Mouse (Mus musculus) adrenal gland, postnatal 36 days (tissue): ENCODE measurements at regions not wholly inside any gene's neighbourhood (a gene's known extent, or its start where the extent isn't known, plus 50 kb on each side); places are given as distances from the start of the nearest gene placed in this dataset.

Experiments used
- DNase-seq, 2 experiments: peaks; one replicate each; pipeline ENCODE4 v3.0.0; 2021; ENCODE audit warnings: mixed read lengths in 1 of 2

GRCm38 (mm10) chr1:89207306-89207705 lies 137.1 kb downstream of the Sh3bp4 start:
- no peak for DNase-seq

DNA sequence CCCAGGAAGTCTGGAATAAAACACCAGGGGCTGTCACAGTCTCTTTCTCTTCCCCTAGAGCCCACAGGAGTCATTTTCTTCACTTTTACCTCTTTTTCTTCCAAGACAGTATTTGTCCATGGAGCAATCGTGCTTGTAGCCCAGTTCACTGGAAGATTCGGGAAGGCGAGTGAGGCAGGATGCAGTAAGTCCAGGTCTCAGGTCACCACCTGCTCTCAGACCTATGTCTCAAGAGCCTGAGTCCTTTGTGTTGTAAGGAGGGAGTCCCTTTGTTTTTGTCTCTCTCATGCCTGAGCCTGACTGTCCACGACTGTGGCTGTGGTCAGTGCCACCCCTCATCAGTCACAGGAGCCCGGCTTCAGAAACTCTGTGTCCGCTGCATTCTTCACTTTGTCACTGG lies 140.9 kb downstream of the Sh3bp4 start:
- no peak for DNase-seq

GRCm38 (mm10) chr1:89228426-89228825 lies 158.2 kb downstream of the Sh3bp4 start:
- peak; percentile 40 to 52 for DNase-seq

DNA sequence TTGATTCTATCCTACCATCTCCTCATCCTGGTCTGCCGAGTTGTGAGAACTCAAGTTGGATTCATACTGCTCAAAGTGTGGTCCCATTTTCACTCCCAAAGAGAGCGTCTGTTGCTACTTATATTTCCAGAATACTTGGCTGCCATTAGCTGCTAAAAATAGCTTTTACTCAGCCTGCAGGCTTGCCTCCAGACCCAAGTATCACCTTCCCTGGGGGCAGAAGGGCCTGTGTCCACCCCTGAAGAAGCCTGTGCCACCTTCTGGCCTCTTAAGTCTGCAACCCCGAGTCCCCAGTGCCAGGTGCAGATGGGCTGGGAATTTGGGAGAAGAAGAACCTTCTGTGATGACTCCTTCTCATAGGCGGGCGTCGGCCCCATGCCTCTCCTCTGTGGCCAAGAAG lies 161.5 kb downstream of the Sh3bp4 start:
- DNase-seq: no peak

DNA sequence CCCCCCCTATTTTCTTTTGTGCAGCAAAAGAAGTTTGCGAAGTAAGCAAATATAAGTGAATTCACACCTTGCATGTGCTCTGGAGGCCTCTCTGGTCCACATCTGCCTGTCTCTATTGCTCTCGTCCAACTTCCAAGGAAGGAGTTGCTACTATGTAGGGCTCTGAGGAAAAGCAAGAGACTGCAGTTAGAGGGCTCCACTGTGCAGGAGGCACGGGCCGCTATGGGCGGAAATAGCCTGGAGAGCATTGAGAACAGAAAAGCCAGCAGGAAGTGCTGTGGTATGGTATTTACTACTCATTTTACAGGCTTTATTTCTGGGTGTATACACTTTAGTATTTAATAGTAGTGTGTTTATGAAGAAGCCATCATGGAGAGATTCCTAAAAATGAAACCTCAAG lies 162.2 kb downstream of the Sh3bp4 start:
- DNase-seq: no peak

- DNase-seq: peak in 1 of 2 experiments; percentile 3
Observed at GRCm38 (mm10) chr1:89234895-89235294, 164.7 kb downstream of the Sh3bp4 start.

DNA sequence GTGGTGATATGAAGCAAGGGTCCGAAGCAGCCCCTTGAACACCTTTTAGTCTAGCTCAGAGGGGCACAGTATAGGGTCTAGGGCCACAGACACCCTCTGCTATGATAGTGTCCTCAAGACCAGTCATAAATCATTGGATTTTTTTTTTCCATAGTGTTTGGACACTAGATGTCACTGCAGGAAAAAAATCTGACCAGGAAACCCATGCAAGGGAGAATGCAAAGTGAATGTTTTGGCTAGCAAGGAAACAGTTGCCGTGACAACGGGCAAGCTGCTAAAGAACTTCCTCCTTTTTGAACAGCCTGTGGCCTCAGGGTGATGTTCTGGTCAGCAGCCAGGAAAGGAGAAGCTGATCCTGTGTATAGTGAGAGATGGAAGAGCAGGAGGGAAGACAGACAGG lies 165.1 kb downstream of the Sh3bp4 start:
- DNase-seq: peak; percentile 61 to 74

DNA sequence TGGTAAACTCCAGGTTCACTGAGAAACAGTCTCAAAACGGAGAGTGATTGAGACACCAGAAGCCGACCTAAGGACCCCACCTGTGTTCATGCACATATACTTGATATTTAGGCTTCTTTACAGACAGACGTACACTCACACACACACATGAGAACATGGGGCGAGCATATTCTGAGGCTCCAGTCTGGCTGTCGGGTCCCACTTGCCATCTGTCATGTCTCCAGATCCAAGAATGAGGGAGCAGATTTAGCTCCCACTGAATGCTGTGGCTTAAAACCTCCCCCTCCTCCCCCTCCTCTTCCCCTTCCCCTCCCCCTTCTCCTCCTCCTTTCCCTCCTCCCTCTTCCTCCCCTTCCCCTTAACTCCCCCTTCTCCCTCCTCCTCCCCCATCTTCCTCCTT lies 167.5 kb downstream of the Sh3bp4 start:
- no peak for DNase-seq

GRCm38 (mm10) chr1:89244598-89244997 lies 174.4 kb downstream of the Sh3bp4 start:
- DNase-seq: no peak

- DNase-seq: peak in 1 of 2 experiments; percentile 10
Observed at GRCm38 (mm10) chr1:89245202-89246003, 175.2 kb downstream of the Sh3bp4 start.

GRCm38 (mm10) chr1:89251753-89252152 lies 181.5 kb downstream of the Sh3bp4 start:
- no peak for DNase-seq

DNA sequence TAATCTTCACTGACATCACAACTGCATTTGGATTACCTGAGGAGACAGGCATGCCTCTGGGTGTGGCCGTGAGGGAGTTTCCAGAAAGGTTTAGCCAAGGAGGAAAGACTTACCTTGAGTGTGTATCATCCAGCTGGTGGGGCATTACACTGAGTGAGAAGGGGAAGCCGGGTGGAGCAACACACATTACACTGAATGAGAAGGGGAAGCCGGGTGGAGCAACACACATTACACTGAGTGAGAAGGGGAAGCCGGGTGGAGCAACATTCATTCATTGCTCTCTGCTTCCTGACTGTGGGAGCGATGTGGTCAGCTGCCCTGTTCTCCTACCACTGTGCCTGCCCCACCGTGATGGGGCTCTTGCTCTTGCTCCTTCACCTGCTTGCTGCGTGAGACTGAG lies 182.3 kb downstream of the Sh3bp4 start:
- no peak for DNase-seq

- DNase-seq: no peak
Observed at GRCm38 (mm10) chr1:89257945-89258344, 187.7 kb downstream of the Sh3bp4 start.

DNA sequence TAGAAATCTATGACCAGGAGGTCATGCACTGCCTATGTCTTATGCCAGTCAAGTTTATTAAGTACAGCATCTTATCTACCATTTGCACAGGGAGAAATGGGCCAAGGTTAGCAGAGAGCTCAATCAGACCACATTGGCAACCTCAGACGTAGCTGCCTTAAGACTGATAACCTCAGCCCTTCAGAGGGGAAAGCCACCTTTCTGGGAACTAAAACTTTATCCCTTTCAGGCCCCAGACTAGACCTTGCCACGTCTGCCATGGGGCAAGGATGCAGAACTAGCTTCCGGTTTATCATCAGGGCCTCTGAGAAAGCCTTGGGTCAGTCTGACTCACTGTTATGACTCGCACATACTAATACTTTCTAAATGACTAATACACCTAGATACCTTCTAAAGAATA lies 188.8 kb upstream of the Agap1 start:
- peak; percentile 11 to 34 for DNase-seq

- DNase-seq: peak; percentile 47 to 50
Observed at GRCm38 (mm10) chr1:89268806-89269205, 185.8 kb upstream of the Agap1 start.

DNA sequence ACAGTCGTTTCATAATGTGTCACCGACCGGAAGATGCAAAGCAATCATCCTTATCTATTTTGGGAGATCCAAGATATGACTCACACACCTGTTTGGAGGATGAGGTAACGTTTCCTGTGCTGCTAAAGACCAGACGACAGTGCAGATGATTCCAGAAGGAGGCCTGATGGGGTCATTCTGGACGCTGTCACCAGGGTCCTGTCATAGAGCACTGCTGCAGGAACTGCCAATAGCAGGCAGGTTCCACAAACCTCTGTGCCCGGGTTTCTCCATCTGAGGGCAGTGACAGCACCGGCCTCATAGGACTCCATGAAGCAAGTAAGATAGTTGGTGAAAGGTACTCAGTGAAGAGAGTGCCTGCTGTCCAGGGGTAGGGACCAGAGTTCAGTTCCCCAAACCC lies 182.9 kb upstream of the Agap1 start:
- no peak for DNase-seq

- DNase-seq: no peak
Observed at GRCm38 (mm10) chr1:89273021-89273420, 181.6 kb upstream of the Agap1 start.

GRCm38 (mm10) chr1:89273786-89274362 lies 180.7 kb upstream of the Agap1 start:
- no peak for DNase-seq

DNA sequence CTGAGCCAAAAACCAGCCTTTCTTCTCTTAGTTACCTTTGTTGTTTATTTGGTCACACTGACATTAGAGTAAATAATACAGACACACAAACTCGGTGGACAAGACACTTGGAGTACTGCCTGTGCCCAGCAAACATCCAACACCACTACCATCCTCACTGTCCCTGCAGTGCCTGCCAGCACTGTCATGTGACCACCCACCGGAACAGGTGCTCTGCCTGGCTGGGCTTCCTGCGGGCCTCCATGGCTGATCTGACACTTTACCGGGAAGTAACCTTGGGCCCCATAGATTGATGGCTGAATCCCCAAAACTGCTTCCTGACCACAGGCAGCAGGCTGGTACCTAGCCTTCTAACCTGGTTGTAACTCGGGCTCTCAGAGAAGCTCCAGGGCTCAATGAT lies 175.2 kb upstream of the Agap1 start:
- DNase-seq: no peak

- no peak for DNase-seq
Observed at GRCm38 (mm10) chr1:89281107-89281655, 173.4 kb upstream of the Agap1 start.

DNA sequence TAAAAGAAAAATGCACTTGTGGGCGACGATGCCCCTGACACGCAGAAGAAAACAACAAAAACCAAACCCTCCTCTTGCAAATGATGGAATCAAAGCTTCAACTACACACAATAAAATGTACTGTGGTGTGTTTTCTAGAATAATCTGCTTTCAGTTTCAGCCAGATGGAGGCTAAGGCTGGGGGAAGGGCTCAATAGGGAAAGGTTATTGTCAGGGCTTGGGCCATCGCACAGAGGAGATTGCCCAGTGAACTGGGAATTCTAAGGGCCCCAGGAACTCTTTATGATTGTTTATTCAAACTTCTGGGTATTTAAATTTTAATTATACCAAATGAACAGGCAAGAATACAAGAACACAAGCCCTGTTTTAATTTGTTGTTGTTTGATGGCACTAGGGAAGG lies 169.6 kb upstream of the Agap1 start:
- no peak for DNase-seq

GRCm38 (mm10) chr1:89287136-89287795 lies 167.3 kb upstream of the Agap1 start:
- no peak for DNase-seq

GRCm38 (mm10) chr1:89288001-89288400 lies 166.6 kb upstream of the Agap1 start:
- no peak for DNase-seq
